Mouse (Mus musculus) common myeloid progenitor, adult 5-6 weeks (primary cell): ENCODE data around the gene Ifna9. TPM values are rescaled to one million over a fixed set of nuclear protein-coding genes. Genes with fewer than 3 reads are reported as not detected.
"Not testable (repeated sequence)": the region's sequence is repeated elsewhere in the genome, so short reads cannot be mapped to it uniquely, and the experiment has no call there.

ENCODE experiments used
- ATAC-seq: replicated peaks from 2 replicates; pipeline ENCODE4 v1.8.0; 2016; ENCODE audit warnings: low read depth, mild to moderate bottlenecking, moderate TSS enrichment, inconsistent platforms; ENCODE audit not compliant: poor library complexity, severe bottlenecking
- total RNA-seq: library from RNA; stranded (forward); fragments of 200-1000, 187-1606 nt; gene quantifications from 2 replicates; pipeline ENCODE4 v1.2.3, GENCODE M21; 2017

Ifna9 gene
- total RNA-seq = not detected in 2 replicates

DNA sequence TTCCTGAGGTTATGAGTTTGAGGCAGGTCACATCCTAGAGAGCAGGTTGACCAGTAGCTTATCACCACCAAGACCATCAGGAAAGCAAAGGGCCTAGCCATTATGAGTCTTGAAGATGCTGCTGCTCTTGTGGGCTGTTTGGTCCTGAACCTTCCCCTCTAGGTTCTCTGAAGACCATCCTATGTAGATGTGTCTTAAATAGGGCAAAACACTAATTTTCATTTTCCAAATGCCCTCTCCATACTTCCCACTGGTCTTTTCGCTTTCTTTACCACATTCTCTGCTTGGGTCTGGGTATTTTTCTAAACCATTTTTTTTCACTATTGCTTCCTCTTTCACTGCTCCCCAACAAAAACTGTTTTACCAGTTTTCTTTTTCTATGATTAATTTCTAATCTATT lies at the start of gene Ifna9:
TSS of gene Ifna9 (minus strand) at position 101 of the 400 bp plus-strand sequence.
- ATAC-seq = no peak

- ATAC-seq = peak; percentile 90
These were observed 49.1 kb upstream of the Ifna9 start for GRCm38 (mm10) chr4:88641077-88641831.

- ATAC-seq = 0 out of 2 replicates have a peak, but pooled peaks have one; percentile 4
These were observed 48.5 kb upstream of the Ifna9 start for GRCm38 (mm10) chr4:88640704-88641076.

DNA sequence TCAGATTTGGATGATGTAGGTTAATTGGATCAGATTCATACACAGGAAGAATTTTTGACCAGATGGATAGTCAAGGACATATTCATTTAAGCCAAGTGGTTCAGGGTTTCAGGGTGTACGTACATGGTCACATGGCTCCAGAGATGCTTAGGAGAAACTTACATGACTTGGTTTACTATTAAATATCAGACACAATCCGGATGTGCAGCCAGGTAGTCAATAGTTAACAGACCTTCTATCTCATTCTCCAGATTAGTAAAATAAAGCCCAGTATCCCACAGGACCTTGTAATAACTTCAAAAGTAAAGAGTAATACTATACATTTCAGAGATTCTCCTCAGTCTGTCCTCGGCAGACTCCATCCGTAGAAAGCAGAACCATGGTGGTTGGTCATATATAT lies 42.1 kb upstream of the Ifna9 start, which contains the start of gene C87499:
TSS of gene C87499 (minus strand) at position 101 of the 400 bp plus-strand sequence.
- no peak for ATAC-seq

- no peak for ATAC-seq
These were observed 11.1 kb upstream of the Ifna9 start, which contains the start of gene Ifna12 for GRCm38 (mm10) chr4:88603276-88603675. Gene Ifna12 (minus strand): TSS chr4:88603376.

DNA sequence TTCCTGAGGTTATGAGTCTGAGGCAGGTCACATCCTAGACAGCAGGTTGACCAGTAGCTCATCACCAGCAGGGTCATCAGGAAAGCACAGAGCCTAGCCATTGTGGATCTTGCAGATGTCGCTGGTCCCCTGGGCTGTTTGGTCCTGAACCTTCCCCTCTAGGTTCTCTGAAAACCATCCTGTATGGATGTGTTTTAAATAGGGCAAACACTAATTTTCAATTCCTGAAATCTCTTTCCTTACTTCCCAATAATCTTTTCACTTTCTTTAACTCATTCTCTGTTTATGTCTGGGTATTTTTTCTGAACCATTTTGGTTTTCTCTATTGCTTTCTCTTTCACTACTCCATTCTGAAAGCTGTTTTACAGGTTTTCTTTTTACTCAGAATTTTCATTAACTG lies 20.5 kb downstream of the Ifna9 start, which contains the start of gene Ifna14:
TSS of gene Ifna14 (minus strand) at position 101 of the 400 bp plus-strand sequence.
- ATAC-seq = no peak

GRCm38 (mm10) chr4:88561791-88562190 lies 30.4 kb downstream of the Ifna9 start:
- no peak for ATAC-seq

GRCm38 (mm10) chr4:88558145-88558544 lies 34.0 kb downstream of the Ifna9 start, which contains the start of gene Ifna15:
Gene Ifna15 (minus strand): TSS chr4:88558245.
- not testable (repeated sequence) for ATAC-seq

- peak; percentile 100 for ATAC-seq
These were observed 41.8 kb downstream of the Ifna9 start for GRCm38 (mm10) chr4:88550161-88550945.

GRCm38 (mm10) chr4:88547986-88548385 lies 44.2 kb downstream of the Ifna9 start:
- no peak for ATAC-seq

GRCm38 (mm10) chr4:88543649-88544234 lies 48.4 kb downstream of the Ifna9 start:
- peak; percentile 98 for ATAC-seq

Other genes with a start within 250 kb of the Ifna9 start
- 3.6 and 4.8 TPM in 2 replicates for gene Hacd4, start 153.5 kb downstream of the Ifna9 start, total RNA-seq
- not detected in 2 replicates for gene Ifnb1, start 69.6 kb downstream of the Ifna9 start, total RNA-seq
- not detected in 2 replicates for gene Ifna15, start 34.1 kb downstream of the Ifna9 start, total RNA-seq
- gene Ifna14, start 20.6 kb downstream of the Ifna9 start, total RNA-seq = not detected in 2 replicates
- not detected in 2 replicates for gene Ifna12, start 11.0 kb upstream of the Ifna9 start, total RNA-seq
- gene C87499, start 42.0 kb upstream of the Ifna9 start, total RNA-seq = not detected in 2 replicates
- gene Ifna13, start 52.1 kb upstream of the Ifna9 start, total RNA-seq = not detected in 2 replicates
- not detected in 2 replicates for gene Ifna16, start 84.5 kb upstream of the Ifna9 start, total RNA-seq
- gene Ifna2, start 91.5 kb upstream of the Ifna9 start, total RNA-seq = not detected in 2 replicates
- not detected in 2 replicates for gene Ifnab, start 99.0 kb upstream of the Ifna9 start, total RNA-seq
- 2.9 TPM in 1 of 2 replicates, not detected in the other for gene Gm26566, start 129.4 kb upstream of the Ifna9 start, total RNA-seq
- 91.1 and 99.9 TPM in 2 replicates for gene Klhl9, start 130.1 kb upstream of the Ifna9 start, total RNA-seq
- not detected in 2 replicates for gene Gm13271, start 162.5 kb upstream of the Ifna9 start, total RNA-seq
- not detected in 2 replicates for gene Gm13283, start 167.7 kb upstream of the Ifna9 start, total RNA-seq
- not detected in 2 replicates for gene Gm13290, start 181.4 kb upstream of the Ifna9 start, total RNA-seq
- not detected in 2 replicates for gene Gm13289, start 184.5 kb upstream of the Ifna9 start, total RNA-seq
- not detected in 2 replicates for gene Gm13272, start 187.5 kb upstream of the Ifna9 start, total RNA-seq
- gene Ifnz, start 189.7 kb upstream of the Ifna9 start, total RNA-seq = not detected in 2 replicates
- gene Gm13276, start 193.3 kb upstream of the Ifna9 start, total RNA-seq = not detected in 2 replicates
- gene Gm13277, start 196.2 kb upstream of the Ifna9 start, total RNA-seq = not detected in 2 replicates
- gene Gm13278, start 199.2 kb upstream of the Ifna9 start, total RNA-seq = not detected in 2 replicates
- gene Gm13275, start 202.1 kb upstream of the Ifna9 start, total RNA-seq = not detected in 2 replicates
- not detected in 2 replicates for gene Gm13279, start 205.0 kb upstream of the Ifna9 start, total RNA-seq
- gene Gm13285, start 207.3 kb upstream of the Ifna9 start, total RNA-seq = not detected in 2 replicates
- gene Gm13287, start 210.9 kb upstream of the Ifna9 start, total RNA-seq = not detected in 2 replicates
- not detected in 2 replicates for gene Gm13288, start 213.1 kb upstream of the Ifna9 start, total RNA-seq
- gene Ifna7, start 223.8 kb upstream of the Ifna9 start, total RNA-seq = not detected in 2 replicates
- gene Ifna11, start 227.6 kb upstream of the Ifna9 start, total RNA-seq = not detected in 2 replicates
- not detected in 2 replicates for gene Ifna6, start 235.0 kb upstream of the Ifna9 start, total RNA-seq
- not detected in 2 replicates for gene Ifna5, start 243.1 kb upstream of the Ifna9 start, total RNA-seq
- not detected in 2 replicates for gene Ifna4, start 249.5 kb upstream of the Ifna9 start, total RNA-seq